Mouse (Mus musculus): ENCODE measurements around the gene Chmp3. TPM values are rescaled to one million over a fixed set of nuclear protein-coding genes. Genes with fewer than 3 reads are reported as not detected.

The Chmp3 gene
- polyA plus RNA-seq, 1 experiment from 2014 or later, result 61.6 TPM

DNA sequence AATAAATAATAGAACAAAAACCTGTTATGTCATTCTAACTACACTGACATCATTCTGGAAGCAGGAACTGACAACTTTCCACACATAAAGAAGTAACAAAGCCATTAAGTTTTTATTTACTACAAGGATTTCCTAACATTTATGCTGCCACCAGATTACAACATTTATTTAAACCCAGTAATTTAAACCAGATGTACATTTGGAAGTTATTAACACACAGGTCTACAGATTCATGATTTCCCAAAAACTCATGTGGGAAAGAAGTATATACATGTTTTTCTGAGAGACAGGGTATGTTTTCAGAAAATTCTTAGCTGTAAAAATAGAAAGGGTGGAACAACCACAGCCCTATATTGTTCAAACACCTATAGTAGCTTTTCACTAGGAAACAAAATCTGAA, 81.1 kb downstream of the Chmp3 start:
- Histone ChIP-seq H3K4me2 (ENCODE audit: low read length) (no peak overlapping the region), H3K4me3 (ENCODE audit: low read length) (no peak overlapping the region), H3K9ac (ENCODE audit: low read depth, low read length) (no peak overlapping the region), H3K27ac (ENCODE audit: low read depth, low read length) (no peak overlapping the region), H3K36me3 (ENCODE audit: control insufficient read depth, insufficient read depth, low read length) (peaks cover 23% of the 10 kb centered on the region), H3K27me3 (replicated peaks; ENCODE audit: control insufficient read depth, insufficient read depth, low read length) (no peaks in the 10 kb centered on the region), H3K4me1 (ENCODE audit: control insufficient read depth, insufficient read depth, low read depth, low read length) (peaks cover 4% of the 10 kb centered on the region), H3K9me3 (ENCODE audit: control insufficient read depth, low read length) (no peaks in the 10 kb centered on the region)
- no peak for ATAC-seq

DNA sequence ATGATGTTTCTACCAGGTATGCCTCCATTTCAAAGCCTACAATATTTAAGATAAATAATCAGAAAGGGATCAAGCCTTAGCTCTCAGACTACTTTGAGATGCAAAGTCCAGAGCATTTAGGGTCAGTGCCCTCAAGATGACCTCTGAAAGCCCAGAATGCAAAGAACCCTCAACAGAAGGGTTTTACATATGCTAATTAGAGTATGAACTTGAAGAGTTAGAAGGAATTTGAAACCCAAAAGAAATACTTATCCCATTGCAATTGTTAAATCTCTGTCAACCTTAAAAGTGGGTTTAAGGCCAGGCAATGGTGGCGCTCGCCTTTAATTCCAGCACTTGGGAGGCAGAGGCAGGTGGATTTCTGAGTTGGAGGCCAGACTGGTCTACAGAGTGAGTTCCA, 82.4 kb downstream of the Chmp3 start:
- Histone ChIP-seq H3K4me1 (ENCODE audit: control insufficient read depth, insufficient read depth, low read depth, low read length) (peaks cover 14% of the 10 kb centered on the region), H3K4me2 (ENCODE audit: low read length) (no peak overlapping the region), H3K27me3 (replicated peaks; ENCODE audit: control insufficient read depth, insufficient read depth, low read length) (no peaks in the 10 kb centered on the region), H3K9ac (ENCODE audit: low read depth, low read length) (no peak overlapping the region), H3K36me3 (ENCODE audit: control insufficient read depth, insufficient read depth, low read length) (peaks cover 17% of the 10 kb centered on the region), H3K4me3 (ENCODE audit: low read length) (no peak overlapping the region), H3K9me3 (ENCODE audit: control insufficient read depth, low read length) (no peaks in the 10 kb centered on the region), H3K27ac (ENCODE audit: low read depth, low read length) (no peak overlapping the region)
- no peak for ATAC-seq
- 83% methylated on average over 2 of the region's 2 CpGs for WGBS

DNA sequence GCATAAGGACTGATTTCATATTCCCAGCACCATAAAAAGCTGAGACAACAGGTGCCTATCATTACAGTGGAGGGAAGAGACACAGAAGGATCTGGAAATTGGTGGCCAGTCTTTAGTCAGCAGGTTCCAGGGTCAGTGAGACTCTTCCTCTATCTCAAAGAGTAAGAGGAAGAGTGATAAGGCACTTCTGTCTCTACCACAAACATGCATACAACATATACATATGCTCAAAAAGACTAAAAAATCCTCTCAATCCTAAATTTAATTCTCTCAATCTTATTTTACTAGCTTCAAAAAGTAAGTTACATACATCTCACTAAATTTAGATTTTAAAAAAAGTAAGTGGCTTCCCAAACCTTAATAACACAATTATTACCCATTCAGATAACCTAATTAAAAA, 83.7 kb downstream of the Chmp3 start:
- Histone ChIP-seq H3K4me1 (ENCODE audit: control insufficient read depth, insufficient read depth, low read depth, low read length) (peaks cover 22% of the 10 kb centered on the region), H3K9me3 (ENCODE audit: control insufficient read depth, low read length) (no peaks in the 10 kb centered on the region), H3K27me3 (replicated peaks; ENCODE audit: control insufficient read depth, insufficient read depth, low read length) (no peaks in the 10 kb centered on the region), H3K4me3 (ENCODE audit: low read length) (no peak overlapping the region), H3K9ac (ENCODE audit: low read depth, low read length) (no peak overlapping the region), H3K4me2 (ENCODE audit: low read length) (no peak overlapping the region), H3K36me3 (ENCODE audit: control insufficient read depth, insufficient read depth, low read length) (peaks cover 17% of the 10 kb centered on the region), H3K27ac (ENCODE audit: low read depth, low read length) (no peak overlapping the region)
- no peak for ATAC-seq

DNA sequence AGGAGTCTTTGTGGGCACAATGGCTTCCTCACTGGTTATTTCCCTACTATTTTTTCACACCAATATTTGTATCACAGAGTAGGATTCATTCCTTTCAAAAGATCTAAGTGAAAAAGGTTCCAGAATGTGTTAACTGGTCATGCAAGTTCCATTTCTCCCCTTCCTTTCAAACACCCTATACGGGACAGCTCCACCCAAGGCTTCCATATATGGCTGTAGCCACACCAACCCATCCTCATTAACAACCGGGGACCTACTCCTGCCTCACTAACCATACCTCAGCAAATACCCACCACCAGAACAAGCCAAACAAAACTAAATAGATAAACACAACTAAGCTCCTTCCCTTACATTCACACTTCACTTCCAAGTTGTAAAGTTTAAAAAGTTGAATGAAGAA, 87.6 kb downstream of the Chmp3 start:
- Histone ChIP-seq H3K27me3 (replicated peaks; ENCODE audit: control insufficient read depth, insufficient read depth, low read length) (no peaks in the 10 kb centered on the region), H3K4me2 (ENCODE audit: low read length) (peak overlapping the region; percentile 76), H3K9me3 (ENCODE audit: control insufficient read depth, low read length) (no peaks in the 10 kb centered on the region), H3K4me3 (ENCODE audit: low read length) (peak overlapping the region; percentile 80), H3K9ac (ENCODE audit: low read depth, low read length) (no peak overlapping the region), H3K27ac (ENCODE audit: low read depth, low read length) (no peak overlapping the region), H3K36me3 (ENCODE audit: control insufficient read depth, insufficient read depth, low read length) (peaks cover 8% of the 10 kb centered on the region; the same call in 1 of the 2 replicates), H3K4me1 (ENCODE audit: control insufficient read depth, insufficient read depth, low read depth, low read length) (peaks cover 22% of the 10 kb centered on the region)
- WGBS, result 1% methylated on average over 2 of the region's 2 CpGs
- ATAC-seq, result no peak

DNA sequence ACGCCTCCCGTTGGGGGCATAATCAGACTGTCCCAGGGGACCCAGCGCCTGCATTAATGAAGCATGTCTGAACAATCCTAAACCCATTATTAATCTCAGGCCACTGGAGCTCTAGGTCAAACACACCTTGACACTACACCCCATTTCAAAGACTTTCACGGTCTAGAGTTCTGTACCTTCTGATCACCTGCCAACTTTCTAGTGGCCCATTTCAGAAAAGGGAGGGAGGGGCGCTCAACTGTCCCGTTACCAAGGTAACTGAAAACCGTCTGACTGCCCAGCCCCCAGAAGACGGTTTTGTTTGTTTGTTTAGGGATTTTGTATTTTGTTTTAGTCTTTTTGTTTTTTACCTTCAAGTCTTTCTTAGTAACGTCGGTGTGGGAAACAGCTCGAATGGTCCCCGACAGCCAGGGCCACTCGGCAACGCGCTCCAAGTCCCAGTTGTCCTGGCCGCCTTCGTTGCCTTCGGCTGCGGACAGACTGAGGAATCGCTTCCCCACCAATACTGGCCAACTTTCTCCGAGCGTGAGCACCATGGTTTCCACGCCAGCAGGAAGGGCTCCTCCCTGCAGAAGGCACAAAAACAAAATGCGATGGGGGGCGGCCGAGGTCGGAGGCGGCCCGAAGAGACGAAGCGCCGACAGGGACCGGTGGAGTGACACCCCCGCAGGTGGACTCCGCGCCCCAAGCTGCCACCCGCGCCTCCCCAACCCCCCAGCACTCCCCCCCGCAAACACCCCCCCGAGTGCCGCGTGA, 88.3 kb downstream of the Chmp3 start:
- Histone ChIP-seq H3K9me3 (ENCODE audit: control insufficient read depth, low read length) (no peaks in the 10 kb centered on the region), H3K27ac (ENCODE audit: low read depth, low read length) (peak overlapping the region; percentile 99), H3K9ac (ENCODE audit: low read depth, low read length) (peak overlapping the region; percentile 82), H3K4me1 (ENCODE audit: control insufficient read depth, insufficient read depth, low read depth, low read length) (peaks cover 22% of the 10 kb centered on the region), H3K4me3 (ENCODE audit: low read length) (peak overlapping the region; percentile 80), H3K36me3 (ENCODE audit: control insufficient read depth, insufficient read depth, low read length) (0 out of 2 replicates have a peak, but pooled peaks cover 5% of the 10 kb centered on the region), H3K27me3 (replicated peaks; ENCODE audit: control insufficient read depth, insufficient read depth, low read length) (no peaks in the 10 kb centered on the region), H3K4me2 (ENCODE audit: low read length) (peak overlapping the region; percentile 76)
- under 1% methylated on average over 39 of the region's 42 CpGs for WGBS
- ATAC-seq, result no peak

Other genes starting within 250 kb of the Chmp3 start
- gene Smyd1, start 221.6 kb upstream of the Chmp3 start, polyA plus RNA-seq (2015; fragmentation: Nextera tagmentation; extraction: Ambion mirVana), result 0.21 and 0.91 TPM in 2 replicates
- not detected in 2 replicates for gene Cd8b1, start 221.0 kb upstream of the Chmp3 start, polyA plus RNA-seq (2015; fragmentation: Nextera tagmentation; extraction: Ambion mirVana)
- not detected in 2 replicates for gene Cd8a, start 170.4 kb upstream of the Chmp3 start, polyA plus RNA-seq (2015; fragmentation: Nextera tagmentation; extraction: Ambion mirVana)
- 7.7 and 8.1 TPM in 2 replicates for gene Rmnd5a, start 103.2 kb upstream of the Chmp3 start, polyA plus RNA-seq (2015; fragmentation: Nextera tagmentation; extraction: Ambion mirVana)
- 14.0 and 21.5 TPM in 2 replicates for gene Rnf103, start 49.9 kb upstream of the Chmp3 start, polyA plus RNA-seq (2015; fragmentation: Nextera tagmentation; extraction: Ambion mirVana)
- 25.6 and 33.0 TPM in 2 replicates for gene Kdm3a, start 89.2 kb downstream of the Chmp3 start, polyA plus RNA-seq (2015; fragmentation: Nextera tagmentation; extraction: Ambion mirVana)
- gene Reep1, start 163.8 kb downstream of the Chmp3 start, polyA plus RNA-seq (2015; fragmentation: Nextera tagmentation; extraction: Ambion mirVana), result 304 and 342 TPM in 2 replicates